Mouse (Mus musculus): Measurements from ENCODE around the gene Crx.
A peak's percentile ranks its signal among the peaks of the same experiment; 100 is the strongest.
"Not testable (repeated sequence)": the region's sequence is repeated elsewhere in the genome, so short reads cannot be mapped to it uniquely, and the experiment has no call there.

The Crx gene

DNA sequence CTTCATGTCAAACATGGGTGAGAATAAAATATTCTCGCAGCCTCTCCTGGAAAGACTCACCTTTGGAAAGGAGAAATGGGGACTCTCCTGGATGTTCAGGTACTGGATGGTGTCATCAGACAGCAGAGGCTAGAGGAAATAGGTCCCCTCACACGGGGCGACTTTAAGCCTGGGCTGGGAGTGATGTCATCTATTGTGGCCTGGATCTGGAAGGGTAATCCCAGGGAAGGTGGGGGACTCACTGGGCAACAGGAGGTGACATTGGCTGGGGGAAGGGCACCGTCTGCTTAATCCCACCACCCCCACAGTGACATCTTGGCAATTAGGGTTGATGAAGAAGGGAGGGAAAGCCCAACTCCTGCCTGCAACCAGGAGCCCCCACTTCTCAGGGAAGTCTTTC is at the start of gene Crx:
TSS of gene Crx (minus strand) at position 213 of the 400 bp plus-strand sequence.
- no peak for DNase-seq (ENCODE audit: low read depth, low spot score)

DNA sequence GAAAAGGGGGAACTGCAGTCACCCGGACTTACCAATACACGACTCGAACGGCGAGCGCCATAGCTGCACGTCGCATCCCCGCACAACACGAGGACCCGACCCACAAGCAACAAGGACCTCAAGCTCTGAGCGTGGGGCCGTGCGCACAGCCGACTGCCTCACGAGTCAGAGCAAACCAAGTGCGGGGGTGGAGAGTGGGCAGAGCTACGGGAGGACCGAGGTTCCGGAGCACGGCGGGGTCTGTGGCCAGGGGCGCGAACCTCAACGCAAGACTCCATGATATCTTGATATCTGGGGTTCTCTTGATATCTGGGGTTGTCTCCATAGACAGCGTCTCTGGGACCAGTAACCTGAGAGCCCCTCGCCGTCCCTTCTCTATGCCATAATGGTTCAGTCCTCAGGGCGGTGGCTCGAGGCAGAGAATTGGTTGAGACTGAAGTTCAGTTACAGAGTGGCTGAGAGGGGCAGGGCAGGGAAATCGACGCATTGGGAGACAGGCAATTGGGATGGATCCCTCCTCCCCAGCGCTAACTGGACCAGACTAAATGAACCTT is 42.5 kb upstream of the Crx start, which contains the start of gene Selenow:
TSS of gene Selenow (minus strand) at position 183 of the 554 bp plus-strand sequence.
- peak; percentile 89 for DNase-seq (ENCODE audit: low read depth, low spot score)

DNA sequence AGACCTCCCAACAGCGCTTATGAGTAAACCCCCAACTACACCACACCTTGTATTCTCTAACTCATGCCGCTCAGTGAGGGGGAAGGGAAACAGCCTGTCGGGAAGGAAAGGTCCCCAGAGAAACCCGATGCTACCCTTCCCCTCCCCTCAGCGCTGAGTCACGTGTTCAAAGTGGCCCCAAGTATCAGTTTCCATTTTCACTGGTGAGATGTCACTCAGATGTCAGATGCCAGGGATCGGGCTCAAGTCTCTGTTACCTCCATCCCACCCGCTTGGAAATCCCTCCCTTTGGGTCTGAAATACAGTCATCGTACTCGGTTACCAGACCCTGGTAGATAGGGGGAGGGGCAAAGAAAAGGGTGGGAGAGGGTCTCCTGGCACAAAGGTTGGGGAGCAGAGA is 42.0 kb upstream of the Crx start:
- DNase-seq (ENCODE audit: low read depth, low spot score), result peak; percentile 22

DNA sequence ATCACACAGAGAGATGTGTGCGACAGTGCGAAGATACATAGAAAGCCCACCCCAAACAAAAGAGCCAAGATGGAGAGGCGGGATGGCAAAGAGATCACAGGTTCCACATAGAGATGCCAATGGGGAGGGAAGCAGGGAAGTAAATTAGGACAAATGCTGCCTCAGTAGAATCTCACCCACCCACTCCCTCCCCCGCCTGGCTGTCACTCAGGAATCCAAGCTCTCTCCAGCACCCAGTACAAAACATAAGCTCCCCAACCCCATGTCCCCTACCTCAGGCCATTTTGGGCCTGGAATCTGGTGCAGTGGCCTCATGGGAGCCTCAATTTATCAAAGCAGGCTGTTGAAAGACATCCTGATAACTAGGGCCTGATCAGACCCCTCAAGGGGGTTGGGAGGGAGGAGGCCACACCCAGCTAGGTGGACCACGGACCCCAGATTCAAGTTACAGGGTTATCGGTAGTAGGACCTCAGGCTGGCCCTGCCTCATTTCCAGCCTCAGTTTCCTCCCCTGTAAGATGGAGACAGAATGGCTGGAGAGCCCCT is 41.0 kb upstream of the Crx start:
- no peak for DNase-seq (ENCODE audit: low read depth, low spot score)

DNA sequence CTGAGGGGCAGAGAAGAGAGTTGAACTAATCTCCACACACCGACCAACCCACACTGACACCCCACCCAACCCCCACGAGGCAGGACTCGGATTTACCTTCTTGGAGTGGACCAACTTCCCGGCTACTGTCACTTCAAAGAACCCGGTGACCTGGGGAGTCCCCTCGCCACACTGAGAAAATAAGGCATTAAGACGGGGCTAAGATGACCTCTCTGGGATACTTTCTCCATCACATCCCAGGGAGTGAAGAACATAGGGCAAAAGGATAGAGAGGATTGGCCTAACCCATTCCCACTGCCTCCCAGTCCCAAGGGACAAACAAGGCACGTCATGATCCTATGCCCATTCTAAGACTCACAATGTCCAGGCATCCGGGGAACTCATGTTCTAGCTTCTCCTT is 40.2 kb upstream of the Crx start:
- DNase-seq (ENCODE audit: low read depth, low spot score), result no peak

GRCm38 (mm10) chr7:15918371-15918770 is 38.6 kb upstream of the Crx start:
- DNase-seq (ENCODE audit: low read depth, low spot score), result no peak

DNA sequence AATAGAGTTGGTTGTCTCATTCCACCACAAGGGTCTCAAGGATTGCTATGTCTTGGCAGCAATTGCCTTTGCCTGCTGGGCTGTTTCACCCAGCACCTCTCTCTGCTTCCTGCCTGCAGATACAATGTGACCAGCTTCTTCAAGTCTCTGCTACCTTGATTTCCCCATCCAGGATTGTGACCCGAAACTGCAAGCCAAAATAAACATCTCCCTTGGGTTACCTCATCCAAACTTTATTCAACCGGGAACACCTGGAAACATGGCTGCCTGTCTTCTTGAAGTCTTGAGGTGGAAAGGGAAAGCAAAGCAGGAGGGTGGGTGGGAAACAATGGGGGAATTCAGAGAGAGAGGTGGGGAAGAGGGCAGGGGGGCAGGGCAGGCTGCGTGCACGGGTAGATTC is 37.2 kb upstream of the Crx start:
- no peak for DNase-seq (ENCODE audit: low read depth, low spot score)

DNA sequence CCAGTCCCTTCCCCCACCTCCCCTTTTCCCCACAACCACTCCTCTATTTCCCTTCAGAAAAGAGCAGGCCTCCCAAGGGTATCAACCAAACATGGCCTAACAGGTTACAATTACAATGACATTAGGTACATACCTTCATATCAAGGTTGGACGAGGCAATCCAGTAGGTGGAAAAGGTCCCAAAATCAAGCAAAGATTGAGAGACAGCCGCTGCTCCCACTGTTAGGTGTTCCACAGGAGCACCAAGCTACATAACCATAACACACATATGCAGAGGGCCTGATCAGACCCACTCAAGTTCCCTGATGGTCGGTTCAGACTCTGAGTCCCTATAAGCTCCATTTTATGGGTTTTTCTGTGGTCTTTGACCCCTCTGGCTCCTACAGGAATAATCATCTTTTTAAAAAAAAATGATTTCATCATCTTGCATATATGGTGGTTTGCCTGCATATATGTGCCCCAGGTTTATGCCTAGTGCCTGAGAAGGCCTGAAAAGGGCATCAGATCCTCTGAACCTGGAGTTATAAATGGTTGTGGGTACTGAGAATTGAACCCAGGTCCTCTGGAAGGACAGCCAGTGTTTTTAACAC is 36.5 kb upstream of the Crx start:
- DNase-seq (ENCODE audit: low read depth, low spot score), result no peak

- not testable (repeated sequence) for DNase-seq (ENCODE audit: low read depth, low spot score)
These were observed 35.9 kb upstream of the Crx start for GRCm38 (mm10) chr7:15915695-15916094.

DNA sequence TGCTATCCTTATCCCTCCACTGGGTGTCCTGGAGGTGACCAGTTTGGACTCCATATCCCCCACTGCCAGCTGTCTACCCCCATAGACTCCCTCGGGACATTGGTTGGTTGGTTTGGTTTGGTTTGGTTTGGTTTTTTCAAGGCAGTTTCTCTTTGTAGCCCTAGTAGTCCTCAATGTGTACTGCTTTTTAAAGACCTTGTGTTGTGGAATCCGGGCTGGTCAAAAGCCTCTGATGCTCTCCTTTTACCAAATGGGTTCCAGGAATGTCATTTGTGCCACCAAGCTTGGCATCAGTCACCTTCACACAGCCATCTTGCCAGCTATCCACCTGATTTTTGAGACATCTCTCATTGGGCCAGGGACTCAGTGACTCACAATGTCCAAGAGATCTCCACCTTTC is 35.0 kb upstream of the Crx start:
- DNase-seq (ENCODE audit: low read depth, low spot score), result no peak

GRCm38 (mm10) chr7:15914252-15914651 is 34.5 kb upstream of the Crx start:
- DNase-seq (ENCODE audit: low read depth, low spot score), result no peak

DNA sequence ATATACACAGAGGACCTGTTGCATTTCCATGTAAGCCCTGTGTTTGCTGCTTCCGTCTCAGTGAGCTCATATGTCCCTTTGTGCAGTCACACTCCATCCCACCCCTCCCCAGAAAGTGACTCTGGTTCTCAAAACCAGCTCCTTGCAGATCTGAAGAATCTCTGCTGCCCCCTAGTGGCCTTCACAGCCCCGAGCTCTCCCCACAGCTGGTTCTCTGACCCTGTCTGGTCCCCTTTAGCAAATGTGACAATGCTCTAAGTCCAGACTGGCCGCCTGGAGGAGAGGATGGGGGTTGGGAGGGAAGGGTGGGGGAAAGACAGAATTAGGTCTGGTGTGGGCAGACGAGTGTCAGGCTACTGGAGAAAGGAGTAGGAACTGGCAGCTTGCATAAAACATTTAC is 32.4 kb upstream of the Crx start:
- DNase-seq (ENCODE audit: low read depth, low spot score), result no peak

DNA sequence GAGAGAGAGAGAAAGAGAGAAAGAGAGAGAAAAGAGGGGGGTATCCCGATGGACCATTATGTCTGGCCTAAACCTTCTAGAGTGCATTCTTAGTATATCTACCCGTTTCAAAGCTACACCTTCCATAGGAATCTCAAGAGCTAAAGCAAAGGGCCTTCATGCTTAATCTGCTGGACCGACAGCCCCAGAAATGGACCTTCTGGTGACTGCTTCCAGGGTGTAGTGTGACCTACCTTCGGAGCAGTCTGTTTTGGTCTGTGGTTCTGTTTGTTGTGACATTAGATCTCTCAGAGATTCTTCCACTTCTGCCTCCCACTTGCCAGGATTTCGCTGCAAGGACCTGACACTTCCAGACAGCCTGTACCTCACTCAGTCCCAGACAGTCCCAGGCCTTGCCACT is 30.8 kb upstream of the Crx start:
- no peak for DNase-seq (ENCODE audit: low read depth, low spot score)

GRCm38 (mm10) chr7:15907971-15908590 is 28.3 kb upstream of the Crx start:
- DNase-seq (ENCODE audit: low read depth, low spot score), result no peak

GRCm38 (mm10) chr7:15906602-15907001 is 26.8 kb upstream of the Crx start:
- DNase-seq (ENCODE audit: low read depth, low spot score), result no peak

DNA sequence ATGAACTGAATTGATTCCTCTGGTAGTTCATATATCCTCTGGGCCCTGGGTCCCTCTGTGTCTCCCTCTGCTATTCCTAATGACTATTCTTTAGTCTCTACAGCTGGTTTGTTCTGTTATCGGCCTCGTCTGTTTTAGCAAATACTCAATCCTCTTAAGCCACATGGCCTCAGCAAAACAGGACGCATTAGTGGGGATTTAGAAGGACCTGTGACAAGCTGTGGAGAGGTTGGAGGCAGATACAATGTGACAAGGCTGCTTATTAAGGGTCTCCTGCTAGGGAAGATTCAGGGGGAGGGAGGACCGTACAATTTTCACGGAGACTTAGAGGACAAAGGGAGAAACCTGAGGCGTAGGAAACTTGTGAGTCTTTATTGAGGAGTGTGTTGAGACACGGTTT is 26.1 kb upstream of the Crx start:
- DNase-seq (ENCODE audit: low read depth, low spot score), result no peak

DNA sequence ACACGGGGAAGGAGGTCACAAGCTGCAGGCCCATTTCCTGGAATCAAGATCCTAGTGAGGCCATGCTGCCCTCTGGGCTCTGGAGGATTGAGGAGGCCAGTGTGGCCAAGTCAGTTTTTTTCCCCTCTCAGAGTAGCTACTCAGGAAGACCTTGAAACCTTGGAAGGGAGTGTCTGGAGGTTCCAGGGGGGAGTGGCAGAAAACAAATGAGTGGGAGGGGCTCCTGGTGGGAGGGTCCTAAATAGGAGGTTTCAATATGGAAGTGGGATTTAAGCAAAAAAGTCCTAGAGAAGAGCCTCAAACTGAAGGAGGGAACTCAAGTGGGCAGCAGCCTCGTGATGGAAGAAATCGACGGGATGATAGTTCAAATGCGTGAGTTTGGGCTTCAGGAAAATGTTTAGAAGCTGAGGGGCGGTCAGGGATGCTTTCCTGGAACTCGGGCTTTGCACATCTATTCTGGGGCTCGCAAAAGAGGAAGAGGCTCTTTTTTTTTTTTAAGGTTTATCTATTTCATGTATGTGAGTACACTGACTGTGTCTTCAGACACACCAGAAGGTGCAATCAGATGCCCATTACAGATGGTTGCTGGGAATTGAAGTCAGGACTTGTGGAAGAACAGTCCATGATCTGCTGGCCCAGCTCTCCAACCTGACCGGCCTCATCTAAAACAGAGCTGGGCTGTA is 21.7 kb upstream of the Crx start:
- no peak for DNase-seq (ENCODE audit: low read depth, low spot score)

DNA sequence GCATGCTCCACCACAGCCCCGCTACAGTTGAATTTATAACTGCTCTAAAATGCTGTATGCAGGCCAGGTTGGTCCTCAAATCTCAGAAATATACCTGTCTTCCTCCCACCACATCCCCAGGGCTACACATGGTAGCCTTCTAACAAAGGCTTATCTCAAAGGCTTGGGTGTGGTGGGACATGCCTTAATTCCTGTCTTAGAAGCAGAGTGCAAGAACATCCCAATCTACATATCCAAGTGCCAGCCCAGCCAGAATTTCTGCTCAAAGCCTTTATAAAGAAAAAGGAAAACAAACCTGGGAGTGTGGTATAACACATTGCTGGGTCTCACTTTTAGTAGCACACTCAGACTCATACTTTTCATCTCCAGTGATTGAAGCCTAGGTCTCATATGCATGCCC is 14.5 kb upstream of the Crx start:
- no peak for DNase-seq (ENCODE audit: low read depth, low spot score)

- no peak for DNase-seq (ENCODE audit: low read depth, low spot score)
These were observed 4.4 kb upstream of the Crx start for GRCm38 (mm10) chr7:15884127-15884526.

GRCm38 (mm10) chr7:15882317-15882716 is 2.5 kb upstream of the Crx start, which contains the start of gene Crxos:
Gene Crxos (plus strand): TSS chr7:15882617.
- DNase-seq (ENCODE audit: low read depth, low spot score), result no peak

DNA sequence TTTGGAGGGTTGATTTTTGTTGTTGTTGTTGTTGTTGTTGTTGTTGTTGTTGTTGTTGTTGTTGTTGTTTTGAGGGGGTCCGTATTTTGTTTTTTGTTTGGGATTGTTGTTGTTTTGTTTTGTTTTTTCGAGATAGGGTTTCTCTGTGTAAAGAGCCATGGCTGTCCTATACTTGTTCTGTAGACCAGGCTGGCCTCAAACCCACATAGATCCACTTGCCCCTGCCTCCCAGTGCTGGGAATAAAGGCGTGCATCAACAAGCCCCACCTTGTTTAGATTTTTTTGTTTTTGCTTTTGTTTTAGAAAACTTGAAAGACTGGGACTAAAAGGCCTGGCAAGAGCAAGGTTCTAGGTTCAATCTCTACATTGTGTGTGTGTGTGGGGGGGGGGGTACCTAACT is 2.1 kb upstream of the Crx start:
- DNase-seq (ENCODE audit: low read depth, low spot score), result no peak

- no peak for DNase-seq (ENCODE audit: low read depth, low spot score)
These were observed 1.6 kb upstream of the Crx start for GRCm38 (mm10) chr7:15881388-15881787.

- no peak for DNase-seq (ENCODE audit: low read depth, low spot score)
These were observed 15.7 kb downstream of the Crx start for GRCm38 (mm10) chr7:15864104-15864503.
